Mouse (Mus musculus): ENCODE data around the gene Ifih1.

Gene Ifih1

DNA sequence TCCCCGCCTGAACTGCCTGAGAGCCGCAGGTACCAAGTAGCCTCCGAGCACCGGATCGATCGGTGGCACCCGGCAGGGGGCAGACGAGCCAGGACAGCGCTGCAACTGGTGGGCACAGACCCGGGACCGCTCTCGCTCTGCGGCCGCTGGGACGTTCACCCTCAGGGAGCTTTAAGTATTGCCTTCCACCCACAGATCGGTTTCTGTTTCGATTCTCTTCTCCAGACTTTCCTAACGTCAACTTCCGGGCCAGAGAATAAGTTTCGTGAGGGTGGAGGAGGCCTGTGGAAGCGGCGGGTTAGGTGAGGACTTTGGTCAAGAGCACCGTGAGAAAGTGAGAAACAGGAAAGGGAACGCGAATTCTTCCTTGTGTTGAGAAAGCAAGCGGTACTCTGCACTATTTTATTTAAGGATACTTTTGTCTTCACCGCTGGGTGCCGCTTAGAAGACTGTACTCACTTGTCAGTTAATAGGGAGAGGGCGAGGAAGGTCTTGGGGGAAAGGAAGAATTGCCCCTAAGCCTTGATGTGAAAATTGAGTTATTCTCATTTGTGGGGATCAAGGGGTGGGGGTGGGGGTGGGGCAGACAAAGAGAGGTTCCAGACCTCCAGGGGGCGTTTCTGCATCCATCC lies at the start of gene Ifih1:
TSS of gene Ifih1 (minus strand) at position 242 of the 632 bp plus-strand sequence.
- CTCF ChIA-PET: no interaction called here

DNA sequence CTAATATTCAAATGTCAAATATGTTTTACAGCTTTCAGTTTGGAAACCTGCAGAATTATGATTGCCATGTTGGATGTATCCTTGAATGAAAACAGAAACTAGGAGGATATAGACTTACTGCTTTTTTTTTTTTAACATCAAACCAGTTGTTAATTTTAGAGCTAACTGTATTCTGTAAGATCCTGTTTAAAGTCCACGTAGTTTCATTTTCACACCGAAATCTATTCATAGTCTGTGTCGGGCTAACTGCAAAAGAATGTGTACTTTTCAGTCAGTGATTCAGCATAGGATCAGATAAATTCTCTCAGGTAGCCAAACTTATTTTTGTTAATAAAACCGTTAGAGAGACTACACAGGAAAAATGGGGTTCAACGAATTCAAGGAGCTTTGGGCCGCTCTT lies 39.9 kb upstream of the Ifih1 start:
- CTCF ChIA-PET: interaction anchor here (0.7 kb wide), 1 partner anchor 28 kb away, joined by 3 read pairs; no protein-coding TSS in a partner anchor

DNA sequence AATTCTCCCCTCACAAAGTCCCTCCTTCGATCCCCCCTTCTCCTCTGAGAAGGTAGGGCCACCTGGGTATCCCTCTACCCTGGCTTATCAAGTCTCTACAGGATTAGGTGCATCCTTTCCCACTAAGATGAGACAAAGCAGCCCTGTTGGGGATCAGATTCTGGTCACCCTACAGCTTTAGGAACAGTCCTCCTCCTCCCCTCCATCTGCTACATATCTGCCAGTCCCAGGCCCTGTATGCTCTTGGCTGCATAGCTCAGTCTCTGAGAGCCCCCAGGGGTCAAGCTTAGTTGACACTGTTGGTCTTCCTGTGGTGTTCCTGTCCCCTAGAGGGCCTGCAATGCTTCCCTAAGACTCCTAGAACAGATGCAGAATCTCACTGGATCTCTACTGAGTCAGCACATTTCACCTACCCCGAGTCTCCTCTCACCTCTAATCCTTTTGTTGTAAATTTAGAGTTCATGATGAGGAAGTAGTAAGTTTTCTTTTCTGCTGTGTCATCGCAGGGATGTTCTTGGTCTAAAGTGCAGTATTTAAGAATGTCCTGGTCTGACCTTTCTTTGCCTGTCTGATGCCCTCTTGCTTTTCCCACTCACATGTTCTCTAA lies 39.0 kb upstream of the Ifih1 start:
- CTCF ChIA-PET: interaction anchor here (0.7 kb wide), 1 partner anchor 27 kb away, joined by 3 read pairs; no protein-coding TSS in a partner anchor

DNA sequence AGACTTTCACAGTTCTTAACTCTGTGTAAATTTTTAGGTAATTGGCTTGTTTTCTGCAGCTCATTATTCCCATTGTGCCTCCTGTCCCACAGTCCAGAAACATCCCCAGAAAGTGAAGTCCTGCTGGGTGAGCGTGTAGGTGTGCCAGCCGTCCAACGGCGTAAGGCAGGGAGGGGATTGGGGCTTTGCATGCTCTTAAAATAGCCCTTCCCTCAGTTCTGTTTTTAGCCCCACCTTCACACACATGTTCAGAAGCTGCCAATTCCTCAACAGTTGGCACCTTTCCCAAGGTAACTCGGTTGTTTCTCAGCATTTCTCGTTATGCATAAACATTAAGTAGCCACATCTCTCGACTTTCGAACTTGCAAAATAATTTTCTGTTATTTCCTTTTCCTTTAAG lies 35.6 kb upstream of the Ifih1 start:
- CTCF ChIA-PET: no interaction called here

DNA sequence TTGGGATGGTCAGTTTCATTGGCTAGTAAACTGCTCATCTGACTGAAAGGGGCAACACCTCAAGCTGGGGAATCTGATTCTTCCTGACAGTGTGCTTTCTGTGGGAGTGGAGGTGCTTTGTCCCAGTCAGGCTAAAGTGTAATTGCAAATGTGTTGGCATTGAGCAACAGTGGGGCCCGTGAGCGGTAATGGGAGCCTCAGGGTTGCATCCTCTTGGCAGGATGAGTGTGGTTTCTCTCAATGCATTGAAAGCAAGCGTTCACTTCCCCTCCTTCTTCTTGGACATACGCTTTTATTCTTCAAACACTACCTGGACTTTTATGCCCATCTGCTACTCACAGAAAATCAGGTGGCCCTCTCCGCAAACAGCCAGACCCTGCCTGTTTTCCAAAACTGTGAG lies 26.7 kb upstream of the Ifih1 start:
- CTCF ChIA-PET: no interaction called here

DNA sequence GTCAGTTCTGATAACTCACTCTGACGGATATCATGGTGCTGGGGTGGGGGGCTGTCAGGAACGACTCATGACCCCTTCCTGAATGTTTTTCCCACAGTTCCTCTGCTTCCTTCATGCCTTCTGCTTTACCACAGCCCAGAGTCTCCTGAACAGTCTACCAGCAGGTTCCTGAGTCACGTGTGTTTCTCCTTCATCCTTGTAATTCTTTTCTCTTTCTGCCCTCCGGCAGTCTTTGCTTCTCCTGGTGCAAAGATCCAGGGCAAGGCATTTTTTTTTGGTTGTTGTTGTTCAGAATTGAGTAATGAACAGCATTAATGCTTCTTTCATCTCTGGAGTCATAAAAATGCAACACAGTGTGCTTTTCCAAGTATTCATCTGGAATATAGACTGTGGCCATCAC lies 24.7 kb upstream of the Ifih1 start:
- CTCF ChIA-PET: no interaction called here

DNA sequence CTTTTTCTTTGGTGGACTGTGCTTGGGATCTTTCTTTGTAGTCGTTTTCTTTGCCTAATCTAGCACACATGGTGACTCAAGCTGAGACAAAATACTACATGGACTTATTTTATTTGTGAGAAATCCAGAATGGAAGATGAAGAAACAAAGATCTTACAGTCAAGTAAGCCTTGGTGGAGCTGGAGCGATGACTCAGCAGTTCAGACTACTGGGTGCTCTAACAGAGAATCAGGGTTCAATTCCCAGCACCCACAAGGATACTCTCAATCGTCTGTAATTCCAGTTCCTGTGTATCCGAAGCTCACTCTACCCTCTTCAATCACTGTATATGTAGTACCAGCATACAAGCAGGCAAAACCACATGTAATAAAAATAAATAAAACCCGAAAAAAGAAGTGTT lies 24.2 kb upstream of the Ifih1 start:
- CTCF ChIA-PET: no interaction called here

DNA sequence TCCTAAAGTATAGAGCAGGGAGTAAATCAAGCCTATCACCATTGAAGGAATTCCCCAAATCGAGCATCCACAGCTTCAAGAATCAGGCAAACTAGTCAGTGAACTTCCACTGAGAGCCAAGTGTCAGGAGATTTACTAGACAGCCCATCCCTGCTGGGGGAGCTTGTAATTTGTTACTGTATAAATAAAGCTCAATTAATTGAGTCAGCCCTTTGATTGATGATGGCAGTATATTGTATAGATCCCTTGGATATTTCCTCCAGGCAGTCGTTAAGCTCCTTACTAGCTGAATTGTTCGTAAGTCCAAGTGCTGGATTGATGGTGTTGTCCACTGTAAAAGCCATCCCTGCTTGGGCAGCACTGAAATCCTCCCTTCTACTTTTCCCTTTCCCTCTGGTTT lies 23.8 kb upstream of the Ifih1 start:
- CTCF ChIA-PET: no interaction called here

DNA sequence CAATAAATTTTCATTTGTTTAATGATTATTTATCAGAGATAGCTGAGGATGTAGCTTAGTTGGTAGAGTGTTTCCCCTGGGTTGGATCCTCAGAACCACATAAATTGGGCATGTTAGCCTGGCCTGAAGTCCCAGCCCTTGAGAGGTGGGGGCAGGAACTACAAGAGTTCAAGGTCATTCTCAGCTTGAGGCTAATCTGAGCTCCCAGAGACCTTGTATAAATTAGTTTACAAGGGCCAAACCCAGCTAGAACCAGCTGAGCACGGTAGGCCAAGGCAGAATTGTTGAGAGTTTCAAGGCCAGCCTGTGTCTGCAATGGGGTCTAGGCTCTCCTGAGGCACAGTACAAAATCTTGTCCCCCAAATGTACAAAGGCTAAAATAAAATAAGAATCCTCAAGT lies 19.5 kb upstream of the Ifih1 start:
- CTCF ChIA-PET: no interaction called here

DNA sequence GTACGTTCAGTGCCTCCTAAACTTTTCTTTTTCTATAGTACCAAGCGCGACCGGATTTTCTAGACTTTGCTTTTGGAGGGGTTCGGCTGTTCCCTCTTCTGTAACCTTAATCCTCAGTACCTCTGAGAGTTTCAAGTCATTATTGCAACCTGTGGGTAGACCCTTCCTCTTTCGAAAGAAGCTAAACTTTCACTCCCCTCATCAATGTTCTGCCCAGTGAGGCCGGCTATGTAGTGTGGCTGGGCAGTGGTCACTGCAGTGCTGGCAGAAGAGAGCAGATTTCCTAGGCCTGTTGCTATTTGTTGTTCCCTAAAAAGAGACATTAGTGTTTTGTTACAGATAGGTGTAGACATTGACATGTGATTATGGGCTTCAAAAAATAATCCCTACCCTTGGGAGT lies 18.8 kb upstream of the Ifih1 start:
- CTCF ChIA-PET: interaction anchor here (1.1 kb wide), 1 partner anchor 37 kb away, joined by 3 read pairs; no protein-coding TSS in a partner anchor

DNA sequence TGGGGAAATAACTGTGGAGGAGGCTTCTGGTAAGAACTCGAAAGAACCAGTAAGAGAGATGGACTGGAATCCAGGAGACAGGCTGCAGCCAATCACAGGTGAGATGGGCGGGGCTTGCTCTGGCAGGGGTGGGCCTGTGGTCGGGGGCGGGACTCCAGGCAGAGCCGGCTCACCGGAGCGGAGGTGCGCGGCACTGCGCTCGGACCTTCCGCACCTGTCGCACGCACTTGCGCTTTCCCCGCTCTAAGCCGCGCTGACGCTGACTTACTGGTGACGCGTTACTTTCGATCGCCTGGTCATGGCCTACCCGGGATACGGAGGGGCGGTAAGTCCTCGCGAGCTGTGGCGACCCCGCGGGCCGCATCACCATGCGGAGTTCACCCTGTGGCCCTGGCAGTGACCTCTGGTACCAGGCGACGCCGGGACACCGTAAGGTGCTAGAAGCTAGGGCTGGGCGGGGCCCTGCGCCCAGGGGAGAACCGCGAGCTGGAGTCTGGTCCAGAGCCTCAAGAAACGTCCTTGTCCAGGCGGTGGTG lies 18.1 kb upstream of the Ifih1 start, which contains the start of gene Gca:
TSS of gene Gca (plus strand) at position 151 of the 536 bp plus-strand sequence.
- CTCF ChIA-PET: interaction anchor here (0.9 to 1.1 kb wide), 2 partner anchors 16 to 36 kb away, joined by 3 read pairs; no protein-coding TSS in a partner anchor

DNA sequence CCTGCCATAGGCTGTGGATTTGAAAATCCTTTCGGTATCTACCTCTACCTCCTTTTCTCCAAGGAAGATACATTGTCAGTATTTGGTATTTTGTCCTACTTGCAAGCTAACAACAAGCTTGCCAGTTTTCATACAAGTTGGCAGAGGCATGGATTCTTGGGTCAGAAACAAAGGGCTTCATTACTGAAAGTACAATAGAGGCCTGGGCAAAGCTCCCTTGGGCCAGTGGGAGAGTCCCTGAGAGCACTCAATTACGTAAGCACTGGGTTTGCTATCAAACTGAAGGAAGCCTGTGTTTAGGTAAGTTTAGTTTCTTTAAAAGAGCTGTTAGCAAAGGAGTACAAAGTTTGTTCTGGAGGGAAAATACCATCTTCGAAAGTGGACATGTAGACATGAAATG lies 16.5 kb upstream of the Ifih1 start:
- CTCF ChIA-PET: no interaction called here

DNA sequence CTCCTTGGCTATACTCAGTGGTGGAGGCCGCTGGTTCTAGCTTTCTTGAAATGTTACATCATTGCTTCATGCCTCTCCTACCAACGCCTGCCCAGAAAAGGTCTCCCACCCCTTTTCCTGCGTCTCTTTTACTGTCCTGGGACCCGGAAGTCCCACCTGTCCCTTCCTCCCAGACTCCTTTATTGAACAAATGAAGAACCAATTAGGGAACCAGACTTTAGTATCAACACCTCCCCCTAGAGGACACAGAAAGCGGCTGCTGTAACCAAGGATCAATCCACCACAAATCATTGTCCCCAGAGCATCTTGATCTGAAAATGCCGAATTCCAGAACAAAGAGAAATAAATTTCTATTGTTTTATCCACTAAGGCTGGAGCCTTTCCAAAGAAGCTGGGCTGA lies 14.5 kb upstream of the Ifih1 start:
- CTCF ChIA-PET: interaction anchor here (0.7 kb wide), 1 partner anchor 854 kb away, joined by 3 read pairs; no protein-coding TSS in a partner anchor

DNA sequence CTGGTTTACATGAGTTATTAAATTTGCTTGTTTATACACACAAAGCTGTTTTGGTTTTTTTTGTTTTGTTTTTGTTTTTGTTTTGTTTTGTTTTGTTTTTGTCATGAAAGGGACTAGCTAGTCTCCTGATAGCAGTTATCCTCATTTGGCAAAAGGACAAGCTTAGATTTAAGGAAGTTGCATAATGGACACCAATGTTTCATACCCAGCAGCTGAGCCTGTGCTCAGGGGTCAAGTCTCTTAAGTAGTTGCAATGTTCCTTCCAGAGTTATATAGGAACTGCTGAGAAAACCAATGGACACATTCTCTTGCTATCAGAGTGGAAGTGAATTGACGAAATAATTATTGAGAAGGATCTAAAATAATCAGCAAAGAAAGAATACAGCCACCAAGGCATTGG lies 10.0 kb upstream of the Ifih1 start:
- CTCF ChIA-PET: no interaction called here

DNA sequence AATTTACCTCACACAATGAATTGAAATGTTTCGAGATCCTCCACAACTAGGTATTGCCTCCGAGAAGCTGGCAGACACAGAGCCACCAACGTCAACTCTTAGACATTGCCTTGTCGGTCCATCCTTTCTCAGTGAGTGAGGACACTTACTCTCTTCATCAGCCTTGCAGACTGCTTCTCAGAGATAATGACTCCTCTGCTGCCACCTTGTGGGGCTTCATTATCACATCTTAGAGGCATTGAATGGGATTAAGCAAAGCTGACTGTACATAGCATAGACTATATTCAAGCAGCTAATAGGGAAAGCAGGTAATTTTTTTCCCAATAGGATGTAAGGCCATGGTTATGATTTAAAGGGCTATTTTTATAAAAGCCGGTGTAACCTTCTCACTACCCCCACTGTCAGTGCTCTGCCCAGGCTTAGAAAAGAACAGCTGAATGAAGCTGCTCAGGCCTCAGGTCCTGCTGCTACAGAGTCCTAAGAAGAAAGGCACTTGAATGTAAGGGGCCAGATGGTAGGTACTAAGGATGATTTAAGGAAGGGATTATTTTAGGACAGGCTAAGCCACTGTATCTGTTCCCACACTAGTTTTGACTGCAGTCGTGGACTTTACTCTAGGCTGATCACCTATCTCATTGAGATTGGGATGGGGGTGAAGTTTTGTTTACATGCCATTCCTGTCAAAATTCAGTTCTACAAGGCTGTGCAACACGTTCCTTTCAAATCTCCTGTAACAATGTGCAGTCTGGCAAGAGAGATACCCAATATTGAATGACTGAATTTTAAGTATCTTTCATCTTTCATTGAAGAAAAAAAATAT lies 8.7 kb upstream of the Ifih1 start:
- CTCF ChIA-PET: no interaction called here

DNA sequence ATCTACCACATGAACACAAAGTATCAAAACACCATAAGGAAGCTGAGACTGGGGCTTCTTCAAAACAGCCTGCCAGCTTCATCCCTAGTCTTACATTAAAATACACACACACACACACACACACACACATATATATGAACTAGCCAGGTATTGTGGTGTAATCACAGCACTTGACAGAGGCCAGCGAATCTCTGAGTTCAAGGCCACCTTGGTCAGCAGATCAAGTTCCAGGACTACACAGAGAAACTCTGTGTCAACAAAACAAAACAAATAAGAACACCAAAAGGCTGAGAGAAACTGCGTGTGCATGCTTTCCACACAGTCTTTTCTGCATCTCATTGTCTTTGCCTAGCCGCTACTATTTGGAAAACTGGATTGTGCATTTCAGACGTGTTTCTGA lies 6.4 kb upstream of the Ifih1 start:
- CTCF ChIA-PET: no interaction called here

DNA sequence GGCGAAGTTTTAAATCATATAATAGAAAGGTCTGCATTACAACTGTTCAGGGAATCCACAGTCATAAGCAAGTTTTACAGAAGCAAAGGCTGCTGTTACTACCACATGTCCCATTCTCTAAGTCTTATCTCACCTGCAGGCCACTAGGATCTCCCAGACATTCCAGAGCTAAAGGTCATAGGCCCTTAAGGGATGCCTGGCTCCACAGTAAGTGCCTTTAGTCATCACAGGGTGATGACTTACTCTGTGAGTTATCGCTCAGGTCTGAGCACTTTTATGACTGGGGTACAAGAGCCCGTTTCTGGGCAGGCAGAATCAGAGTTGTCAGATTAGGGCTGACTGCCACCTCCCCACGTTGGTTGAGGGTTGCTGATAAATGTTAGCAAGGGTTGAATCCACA lies 5.8 kb upstream of the Ifih1 start:
- CTCF ChIA-PET: no interaction called here

DNA sequence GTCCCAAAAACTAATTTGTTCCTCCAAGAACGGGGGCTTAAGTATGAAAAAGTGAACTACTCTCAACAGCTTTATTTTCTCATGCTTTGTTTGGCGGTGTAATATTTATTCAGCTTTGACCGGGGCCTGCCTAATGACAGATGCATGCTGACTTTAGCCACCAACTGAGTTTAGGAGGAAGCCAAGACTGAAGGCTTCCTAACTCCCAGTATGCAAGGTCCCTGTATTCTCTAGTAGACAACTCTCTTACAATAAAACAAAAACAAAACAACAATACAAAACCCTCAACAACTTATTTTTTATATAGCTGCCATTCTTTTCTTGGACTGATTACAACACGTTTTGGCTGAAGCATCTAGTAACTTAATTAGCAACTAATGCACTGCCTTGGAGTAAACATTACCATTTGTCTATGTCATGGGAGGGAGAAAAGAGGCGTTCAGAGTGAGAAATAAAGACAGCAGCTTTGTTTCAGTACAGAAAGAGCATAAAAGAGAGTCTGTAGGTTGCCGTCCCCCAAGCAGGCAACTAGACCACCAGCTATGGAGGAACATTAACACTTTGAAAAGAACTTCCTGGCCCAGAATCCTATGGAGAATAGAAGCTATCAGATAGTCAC lies 725 bp upstream of the Ifih1 start:
- CTCF ChIA-PET: interaction anchor here (0.5 to 0.7 kb wide), 2 partner anchors 19 to 359 kb away, joined by 3 read pairs; no protein-coding TSS in a partner anchor

DNA sequence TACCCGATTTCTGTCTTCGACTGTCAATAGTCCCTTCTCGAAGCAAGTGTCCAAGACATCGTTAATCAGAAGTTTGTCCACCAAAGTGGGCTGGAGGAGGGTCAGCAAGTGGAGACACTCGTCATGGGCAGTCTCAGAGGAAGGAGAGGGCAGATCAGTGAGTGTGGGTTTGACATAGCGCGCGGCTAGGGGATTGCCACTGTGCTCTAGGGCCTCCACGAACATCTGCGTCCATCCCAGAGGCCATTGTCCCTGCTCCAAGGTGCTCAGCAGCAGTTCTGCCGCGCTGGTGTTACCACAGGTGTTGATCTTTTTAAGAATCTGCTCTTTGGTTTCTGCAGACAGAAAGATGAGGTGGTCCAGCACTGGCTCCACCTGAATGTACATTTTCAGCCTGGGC lies 580 bp downstream of the Ifih1 start:
- CTCF ChIA-PET: no interaction called here

DNA sequence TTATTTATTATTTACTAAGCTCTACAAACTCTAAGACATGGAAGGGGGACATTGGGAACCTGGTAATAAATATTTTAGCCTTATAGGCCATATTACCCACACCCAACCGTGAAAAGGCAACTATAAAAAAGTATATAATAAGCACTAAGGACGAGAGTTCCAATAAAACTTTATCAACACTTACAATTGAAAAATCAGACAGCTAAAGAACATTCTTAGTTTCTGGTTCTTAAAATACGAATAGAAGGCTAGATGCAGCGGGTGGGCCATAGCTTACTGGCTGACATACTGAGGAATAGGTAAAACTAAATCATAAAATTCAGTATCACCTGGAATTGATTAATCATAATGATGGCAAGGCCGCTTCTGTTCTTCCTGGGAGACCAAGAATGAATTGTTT lies 1.2 kb downstream of the Ifih1 start:
- CTCF ChIA-PET: no interaction called here

DNA sequence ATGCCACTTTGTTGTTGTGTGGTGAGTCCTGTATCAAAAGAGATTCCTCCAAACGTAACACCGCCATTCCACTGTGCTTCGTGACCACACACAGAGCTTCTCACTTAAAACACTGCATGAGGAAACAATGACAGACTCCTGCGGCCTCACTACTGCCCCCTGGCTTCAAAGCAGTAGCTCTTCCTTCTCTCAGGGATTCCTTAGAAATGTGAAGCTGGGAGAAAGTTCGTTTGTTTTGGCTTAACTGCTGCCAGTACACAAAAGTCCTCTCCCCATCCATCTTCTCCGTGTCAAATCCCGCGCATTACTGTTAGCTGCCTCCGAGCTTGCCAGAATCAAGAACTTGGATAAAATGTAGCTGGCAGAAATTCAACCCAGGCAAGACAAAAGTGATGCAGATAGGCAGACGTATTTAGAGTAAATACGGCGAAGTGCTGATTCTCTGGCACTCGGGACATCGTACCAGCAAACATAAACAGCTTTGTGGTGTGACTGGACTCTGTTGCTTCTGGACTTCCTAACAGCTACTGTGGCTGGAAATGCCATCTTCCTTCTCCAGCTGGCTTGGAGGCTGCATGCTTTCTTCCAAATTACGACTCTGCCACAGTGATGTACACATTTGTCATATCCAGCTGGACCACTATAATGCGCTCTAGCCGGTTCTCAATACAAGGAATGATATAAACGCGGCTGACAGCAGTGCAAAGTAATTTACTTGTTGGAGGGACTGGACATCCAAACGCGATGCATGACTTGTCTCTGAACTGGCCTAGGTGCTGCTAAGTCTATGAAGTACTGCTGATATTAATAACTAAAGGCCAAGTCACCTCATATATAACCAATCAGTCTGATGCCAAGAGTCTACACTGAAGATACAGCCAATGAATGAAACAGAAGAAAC lies 2.4 kb downstream of the Ifih1 start:
- CTCF ChIA-PET: interaction anchor here (0.6 to 0.7 kb wide), 2 partner anchors 10 to 1048 kb away, joined by 3 to 4 read pairs; no protein-coding TSS in a partner anchor
